Mouse (Mus musculus): ENCODE measurements around the gene Immt. TPM values are rescaled to one million over a fixed set of nuclear protein-coding genes. Genes with fewer than 3 reads are reported as not detected.
"Not testable (repeated sequence)": the region's sequence is repeated elsewhere in the genome, so short reads cannot be mapped to it uniquely, and the experiment has no call there.

Immt gene
- polyA plus RNA-seq, 1 experiment from 2014 or later, result 176 TPM

- peaks cover 9% of the 10 kb centered on the region; the same call in 1 of the 2 replicates for H3K4me1 ChIP-seq (replicated peaks)
- 85% methylated on average over 5 of the region's 5 CpGs for whole genome bisulfite sequencing
- H3K27ac ChIP-seq, result no peak overlapping the region
- no peak overlapping the region for H3K4me3 ChIP-seq
- peaks cover 45% of the 10 kb centered on the region for H3K36me3 ChIP-seq
- DNase-seq (ENCODE audit: low spot score), result no peak
- no peaks in the 10 kb centered on the region for H3K9me3 ChIP-seq
- H3K27me3 ChIP-seq (ENCODE audit: insufficient read depth, poor library complexity, severe bottlenecking), result no peaks in the 10 kb centered on the region
Measured at GRCm38 (mm10) chr6:71819764-71820292, 11.3 kb upstream of the Immt start.

DNA sequence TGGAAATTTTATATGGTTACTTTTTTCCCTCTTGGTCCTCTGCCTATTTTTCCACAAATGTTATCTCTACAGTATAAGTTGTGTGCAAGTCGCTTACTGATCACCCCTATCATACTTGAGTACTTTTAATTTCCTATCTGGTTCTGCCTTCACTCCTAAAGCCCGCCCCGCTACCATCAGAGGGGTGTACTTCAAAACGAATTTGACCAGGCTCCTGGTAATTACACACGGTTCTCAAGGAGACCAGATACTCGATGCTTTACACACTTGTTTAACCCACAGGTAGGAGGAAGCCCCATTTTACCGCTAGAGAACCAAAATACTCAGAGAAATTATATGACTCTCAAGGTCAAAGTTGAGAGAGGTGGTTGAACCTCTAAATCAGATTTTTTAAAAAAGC, 8.0 kb upstream of the Immt start:
- H3K4me3 ChIP-seq, result peak overlapping the region; percentile 67
- H3K9me3 ChIP-seq, result no peaks in the 10 kb centered on the region
- H3K27ac ChIP-seq, result peak overlapping the region; percentile 82
- peaks cover 12% of the 10 kb centered on the region for H3K36me3 ChIP-seq
- WGBS, result under 1% methylated on average over 7 of the region's 7 CpGs
- H3K27me3 ChIP-seq (ENCODE audit: insufficient read depth, poor library complexity, severe bottlenecking), result 0 out of 2 replicates have a peak, but pooled peaks cover 3% of the 10 kb centered on the region
- no peak for DNase-seq (ENCODE audit: low spot score)
- H3K4me1 ChIP-seq (replicated peaks), result peaks cover 9% of the 10 kb centered on the region; the same call in 1 of the 2 replicates

DNA sequence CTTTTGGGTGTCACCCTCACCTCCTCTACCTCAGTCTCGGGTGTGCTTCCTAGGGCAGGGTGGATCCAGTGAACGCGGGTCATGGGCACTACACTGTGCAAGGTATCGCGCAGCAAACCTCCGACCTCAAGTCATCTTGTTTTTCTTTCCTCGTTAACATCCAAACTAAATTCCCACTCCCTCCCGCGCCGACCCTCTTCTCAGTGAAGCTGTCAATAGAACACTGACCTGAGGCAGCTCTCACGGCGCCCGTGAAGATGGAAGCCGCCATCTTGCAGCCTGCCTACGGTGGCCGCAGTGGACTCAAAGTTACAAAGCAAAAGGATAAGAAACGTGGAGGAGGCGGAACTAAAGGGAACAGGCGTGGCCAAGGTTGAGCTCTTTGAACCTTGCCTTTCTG, 7.6 kb upstream of the Immt start:
- DNase-seq (ENCODE audit: low spot score), result peak; percentile 91
- Histone ChIP-seq H3K9me3 (no peaks in the 10 kb centered on the region), H3K36me3 (peaks cover 8% of the 10 kb centered on the region), H3K27me3 (ENCODE audit: insufficient read depth, poor library complexity, severe bottlenecking) (0 out of 2 replicates have a peak, but pooled peaks cover 3% of the 10 kb centered on the region), H3K27ac (peak overlapping the region; percentile 82), H3K4me1 (replicated peaks) (peaks cover 9% of the 10 kb centered on the region; the same call in 1 of the 2 replicates), H3K4me3 (peak overlapping the region; percentile 67)
- under 1% methylated on average over 19 of the region's 19 CpGs for WGBS

GRCm38 (mm10) chr6:71823961-71824360, 7.2 kb upstream of the Immt start:
- H3K27me3 ChIP-seq (ENCODE audit: insufficient read depth, poor library complexity, severe bottlenecking), result 0 out of 2 replicates have a peak, but pooled peaks cover 3% of the 10 kb centered on the region
- H3K27ac ChIP-seq, result peak overlapping the region; percentile 82
- peak overlapping the region; percentile 67 for H3K4me3 ChIP-seq
- peaks cover 9% of the 10 kb centered on the region; the same call in 1 of the 2 replicates for H3K4me1 ChIP-seq (replicated peaks)
- H3K9me3 ChIP-seq, result no peaks in the 10 kb centered on the region
- WGBS, result 30% methylated on average over 3 of the region's 3 CpGs
- DNase-seq (ENCODE audit: low spot score), result no peak
- peaks cover 4% of the 10 kb centered on the region; the same call in 1 of the 2 replicates for H3K36me3 ChIP-seq

DNA sequence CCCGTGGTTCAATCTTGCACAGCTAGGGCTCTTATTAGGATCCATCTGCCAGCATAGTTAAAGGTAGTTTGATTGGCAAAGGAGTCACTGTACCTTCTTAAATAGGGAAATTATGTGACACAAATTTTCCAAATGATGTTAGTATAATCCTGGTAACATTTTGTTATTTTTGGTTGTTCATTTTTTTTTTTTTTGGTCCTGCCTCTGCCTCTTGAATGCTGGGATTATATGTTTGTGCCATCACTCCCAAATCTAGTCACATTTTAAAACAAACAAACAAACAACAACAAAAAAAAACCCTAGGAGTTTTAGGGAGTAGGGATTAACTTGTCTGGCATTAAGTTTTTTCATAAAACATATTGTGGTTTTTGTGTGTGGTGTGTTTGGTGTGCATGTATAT, 4.3 kb upstream of the Immt start, which contains the start of gene Mrpl35:
Gene Mrpl35, minus strand, starts transcription at position 101 of the 400 bp plus-strand sequence.
- Histone ChIP-seq H3K4me3 (no peak within 1 kb of the TSS), H3K9me3 (no peaks in the 10 kb centered on the region), H3K27ac (no peak within 1 kb of the TSS), H3K4me1 (replicated peaks) (peaks cover 12% of the 10 kb centered on the region), H3K27me3 (ENCODE audit: insufficient read depth, poor library complexity, severe bottlenecking) (0 out of 2 replicates have a peak, but pooled peaks cover 3% of the 10 kb centered on the region), H3K36me3 (no peaks in the 10 kb centered on the region)
- no peak for DNase-seq (ENCODE audit: low spot score)
- WGBS, result 50% methylated on average over 1 of the region's 1 CpGs

DNA sequence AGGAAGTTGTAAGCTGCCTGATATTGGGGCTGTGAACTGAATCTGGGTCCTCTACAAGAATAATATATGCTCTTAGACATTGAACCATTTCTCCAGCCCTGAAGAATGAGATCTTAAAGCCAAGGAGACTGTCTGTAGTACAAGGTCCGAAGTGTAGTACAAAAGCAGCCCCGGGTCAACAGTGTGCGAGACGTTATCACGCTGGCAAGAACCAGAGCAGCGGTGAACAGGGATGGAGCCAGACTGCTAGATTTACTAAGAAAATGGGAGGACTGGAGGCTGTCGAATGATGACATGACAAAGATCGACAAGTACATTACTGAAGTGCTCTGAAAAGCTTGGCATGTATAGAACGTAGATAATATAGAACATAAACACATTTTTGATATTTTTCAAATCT, 1.4 kb upstream of the Immt start:
- Histone ChIP-seq H3K27ac (no peak overlapping the region), H3K27me3 (ENCODE audit: insufficient read depth, poor library complexity, severe bottlenecking) (0 out of 2 replicates have a peak, but pooled peaks cover 3% of the 10 kb centered on the region), H3K4me3 (no peak overlapping the region), H3K9me3 (no peaks in the 10 kb centered on the region), H3K4me1 (replicated peaks) (peaks cover 13% of the 10 kb centered on the region), H3K36me3 (peaks cover 12% of the 10 kb centered on the region)
- WGBS, result 90% methylated on average over 9 of the region's 9 CpGs
- no peak for DNase-seq (ENCODE audit: low spot score)

GRCm38 (mm10) chr6:71831581-71831960, 440 bp downstream of the Immt start:
- WGBS, result under 1% methylated on average over 21 of the region's 21 CpGs
- no peaks in the 10 kb centered on the region for H3K27me3 ChIP-seq (ENCODE audit: insufficient read depth, poor library complexity, severe bottlenecking)
- peak; percentile 95 for DNase-seq (ENCODE audit: low spot score)
- H3K9me3 ChIP-seq, result no peaks in the 10 kb centered on the region
- peaks cover 29% of the 10 kb centered on the region for H3K36me3 ChIP-seq
- peaks cover 13% of the 10 kb centered on the region for H3K4me1 ChIP-seq (replicated peaks)
- peak overlapping the region; percentile 96 for H3K27ac ChIP-seq
- peak overlapping the region; percentile 93 for H3K4me3 ChIP-seq

- Histone ChIP-seq H3K27me3 (ENCODE audit: insufficient read depth, poor library complexity, severe bottlenecking) (no peaks in the 10 kb centered on the region), H3K4me1 (replicated peaks) (peaks cover 11% of the 10 kb centered on the region), H3K9me3 (no peaks in the 10 kb centered on the region), H3K4me3 (no peak overlapping the region), H3K36me3 (peaks cover 50% of the 10 kb centered on the region), H3K27ac (no peak overlapping the region)
- 83% methylated on average over 2 of the region's 2 CpGs for WGBS
- DNase-seq (ENCODE audit: low spot score), result no peak
Measured at GRCm38 (mm10) chr6:71836811-71837210, 5.7 kb downstream of the Immt start.

GRCm38 (mm10) chr6:71839815-71840214, 8.7 kb downstream of the Immt start:
- H3K9me3 ChIP-seq, result no peaks in the 10 kb centered on the region
- no peak overlapping the region for H3K27ac ChIP-seq
- DNase-seq (ENCODE audit: low spot score), result no peak
- no peak overlapping the region for H3K4me3 ChIP-seq
- H3K27me3 ChIP-seq (ENCODE audit: insufficient read depth, poor library complexity, severe bottlenecking), result no peaks in the 10 kb centered on the region
- no peaks in the 10 kb centered on the region for H3K4me1 ChIP-seq (replicated peaks)
- peaks cover 47% of the 10 kb centered on the region for H3K36me3 ChIP-seq

- 98% methylated on average over 1 of the region's 1 CpGs for WGBS
- H3K36me3 ChIP-seq, result peaks cover 47% of the 10 kb centered on the region
Measured at GRCm38 (mm10) chr6:71840597-71841290, 9.6 kb downstream of the Immt start.

GRCm38 (mm10) chr6:71846906-71847305, 15.8 kb downstream of the Immt start:
- 96% methylated on average over 6 of the region's 6 CpGs for WGBS
- H3K4me3 ChIP-seq; DNase-seq (ENCODE audit: low spot score); H3K4me1 ChIP-seq (replicated peaks); H3K27me3 ChIP-seq (ENCODE audit: insufficient read depth, poor library complexity, severe bottlenecking); H3K27ac ChIP-seq; H3K9me3 ChIP-seq: not testable (repeated sequence)
- peaks cover 76% of the 10 kb centered on the region for H3K36me3 ChIP-seq

More at GRCm38 (mm10) chr6:71840597-71841290, 9.6 kb downstream of the Immt start:
- Histone ChIP-seq H3K27me3 (ENCODE audit: insufficient read depth, poor library complexity, severe bottlenecking) (no peaks in the 10 kb centered on the region), H3K4me3 (no peak overlapping the region), H3K4me1 (replicated peaks) (no peaks in the 10 kb centered on the region), H3K9me3 (no peaks in the 10 kb centered on the region), H3K27ac (no peak overlapping the region)
- no peak for DNase-seq (ENCODE audit: low spot score)

GRCm38 (mm10) chr6:71867751-71868150, 36.6 kb downstream of the Immt start:
- H3K9me3 ChIP-seq, result 0 out of 2 replicates have a peak, but pooled peaks cover 2% of the 10 kb centered on the region
- H3K27me3 ChIP-seq (ENCODE audit: insufficient read depth, poor library complexity, severe bottlenecking), result no peaks in the 10 kb centered on the region
- H3K36me3 ChIP-seq, result peaks cover 94% of the 10 kb centered on the region
- no peaks in the 10 kb centered on the region for H3K4me1 ChIP-seq (replicated peaks)
- H3K4me3 ChIP-seq, result no peak overlapping the region
- DNase-seq (ENCODE audit: low spot score), result no peak
- H3K27ac ChIP-seq, result no peak overlapping the region
- 92% methylated on average over 2 of the region's 2 CpGs for WGBS

GRCm38 (mm10) chr6:71868809-71869208, 37.7 kb downstream of the Immt start:
- 95% methylated on average over 1 of the region's 1 CpGs for WGBS
- H3K27ac ChIP-seq, result no peak overlapping the region
- no peak for DNase-seq (ENCODE audit: low spot score)
- no peak overlapping the region for H3K4me3 ChIP-seq
- no peaks in the 10 kb centered on the region for H3K27me3 ChIP-seq (ENCODE audit: insufficient read depth, poor library complexity, severe bottlenecking)
- peaks cover 94% of the 10 kb centered on the region for H3K36me3 ChIP-seq
- no peaks in the 10 kb centered on the region for H3K4me1 ChIP-seq (replicated peaks)
- H3K9me3 ChIP-seq, result 0 out of 2 replicates have a peak, but pooled peaks cover 2% of the 10 kb centered on the region

Measured in hindbrain, embryonic 10.5 days (tissue).